Mouse (Mus musculus) heart, embryonic 16.5 days (tissue): ENCODE measurements around the gene Gm49450. TPM values are rescaled to one million over a fixed set of nuclear protein-coding genes. Genes with fewer than 3 reads are reported as not detected.
A peak's percentile ranks its signal among the peaks of the same experiment; 100 is the strongest.

Experiments
- ATAC-seq: fragments of 200-750 bp; cut with Nextera tagmentation; replicated peaks from 2 replicates; pipeline ENCODE4 v1.8.0; 2017; ENCODE audit warnings: moderate number of reproducible peaks; ENCODE audit not compliant: insufficient read depth, low FRiP score; ENCODE audit errors: extremely low read depth
- H3K27ac ChIP-seq: fragments of 300-500 bp; sonication (generic); 2 replicates; pipeline ENCODE4 v1.5.1; 2014; ENCODE audit warnings: mild to moderate bottlenecking, low read length, control low read depth, moderate library complexity
- H3K27me3 ChIP-seq: fragments of 300-500 bp; sonication (generic); 2 replicates; pipeline ENCODE4 v1.6.1; 2014; ENCODE audit warnings: low read length, mixed read lengths; ENCODE audit not compliant: control insufficient read depth, insufficient read depth
- H3K36me3 ChIP-seq: fragments of 300-500 bp; sonication (generic); 2 replicates; pipeline ENCODE4 v1.6.1; 2014; ENCODE audit not compliant: control insufficient read depth, insufficient read depth
- H3K4me1 ChIP-seq: fragments of 300-500 bp; sonication (generic); 2 replicates; pipeline ENCODE4 v1.6.1; 2014; ENCODE audit warnings: low read length, mixed read lengths; ENCODE audit not compliant: control insufficient read depth, insufficient read depth
- H3K4me2 ChIP-seq: fragments of 300-500 bp; sonication (generic); 2 replicates; pipeline ENCODE4 v1.6.1; 2014; ENCODE audit warnings: low read depth, mild to moderate bottlenecking, control low read depth, low read length
- H3K4me3 ChIP-seq: fragments of 300-500 bp; sonication (generic); 2 replicates; pipeline ENCODE4 v1.5.1; 2014; ENCODE audit warnings: mild to moderate bottlenecking, control low read depth, low read length
- H3K9ac ChIP-seq: fragments of 300-500 bp; sonication (generic); 2 replicates; pipeline ENCODE4 v1.6.1; 2014; ENCODE audit warnings: low read length, control low read depth
- H3K9me3 ChIP-seq: fragments of 300-500 bp; sonication (generic); replicated peaks from 2 replicates; pipeline ENCODE4 v1.6.1; 2016; ENCODE audit warnings: low read length; ENCODE audit not compliant: control insufficient read depth
- WGBS: fragments of 180-500 bp; shearing (Covaris S2); extraction: QIAGEN DNeasy Blood & Tissue Kit; methylation state at CpG from one replicate; pipeline ENCODE4 v1.1.7; 2014; 5-methylcytosine and 5-hydroxymethylcytosine counted together
- polyA plus RNA-seq: library from polyadenylated mRNA; unstranded; fragments of >200 nt; fragmentation: Nextera tagmentation; extraction: Ambion mirVana; gene quantifications from 2 replicates; pipeline ENCODE4 v1.2.1, GENCODE M21; 2015

The Gm49450 gene
- polyA plus RNA-seq, 1 experiment from 2014 or later, result not detected

DNA sequence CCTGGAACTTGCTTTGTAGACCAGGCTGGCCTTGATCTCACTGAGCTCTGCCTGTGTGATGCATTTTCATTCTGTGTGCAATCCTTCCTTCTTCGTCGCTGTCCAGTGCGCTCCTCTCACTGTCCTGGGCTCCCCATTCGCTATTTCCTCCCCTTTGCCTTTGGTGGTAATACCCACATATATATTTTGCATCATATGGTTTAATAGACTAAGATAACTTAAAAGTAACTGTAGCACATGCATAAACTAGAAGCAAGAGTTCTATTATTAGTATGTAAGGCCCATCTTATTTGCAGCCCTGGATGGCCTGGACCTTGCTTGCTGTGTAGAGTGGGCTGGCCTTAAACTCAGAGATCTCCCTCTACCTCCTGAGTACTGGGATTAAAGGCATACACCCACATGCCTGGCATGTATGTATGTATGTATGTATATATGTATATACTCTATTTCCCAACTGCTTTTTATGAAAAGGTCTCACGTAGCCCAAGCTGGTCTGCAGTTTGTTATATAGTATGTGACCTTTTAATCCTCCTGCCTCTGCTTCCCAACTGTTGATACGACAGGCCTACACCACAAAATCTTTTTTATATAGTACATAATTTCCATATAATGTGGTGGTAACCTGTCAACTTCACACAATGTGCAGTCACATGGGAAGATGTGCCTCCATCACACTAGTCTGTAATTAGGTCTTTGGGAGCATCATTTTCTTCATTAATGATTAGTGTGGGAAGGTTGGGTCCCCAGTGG lies 4.3 kb downstream of the Gm49450 start:
- Histone ChIP-seq H3K9ac (no peak overlapping the region), H3K27ac (no peak overlapping the region), H3K36me3 (0 out of 2 replicates have a peak, but pooled peaks cover 4% of the 10 kb centered on the region), H3K9me3 (no peaks in the 10 kb centered on the region; the same call in 1 of the 2 replicates), H3K4me1 (peaks cover 7% of the 10 kb centered on the region), H3K4me3 (no peak overlapping the region), H3K27me3 (no peaks in the 10 kb centered on the region), H3K4me2 (no peak overlapping the region)
- no peak for ATAC-seq
- 79% methylated on average over 6 of the region's 6 CpGs for WGBS

DNA sequence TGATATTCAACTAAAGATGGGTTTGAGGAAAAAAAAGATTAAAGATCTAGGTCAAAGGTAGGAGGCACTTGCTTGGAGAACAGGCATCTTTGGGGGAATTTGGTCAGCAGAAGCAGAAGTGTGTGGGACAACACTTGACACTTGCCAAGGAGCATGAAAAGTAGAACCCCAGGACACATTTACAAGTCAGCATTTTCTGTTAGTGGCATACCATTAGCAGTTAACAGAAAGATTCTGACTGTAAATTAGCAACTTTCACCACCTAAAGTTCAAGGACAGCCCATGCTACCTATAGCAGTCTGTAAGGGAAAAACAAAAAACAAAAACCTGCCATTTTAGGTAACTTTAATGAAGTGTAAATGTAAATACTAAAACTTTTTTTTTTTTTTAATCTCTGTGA lies 5.0 kb downstream of the Gm49450 start:
- H3K4me2 ChIP-seq, result no peak overlapping the region
- ATAC-seq, result no peak
- H3K36me3 ChIP-seq, result 0 out of 2 replicates have a peak, but pooled peaks cover 4% of the 10 kb centered on the region
- H3K9me3 ChIP-seq, result no peaks in the 10 kb centered on the region; the same call in 1 of the 2 replicates
- no peak overlapping the region for H3K27ac ChIP-seq
- peaks cover 7% of the 10 kb centered on the region for H3K4me1 ChIP-seq
- no peak overlapping the region for H3K9ac ChIP-seq
- H3K4me3 ChIP-seq, result no peak overlapping the region
- H3K27me3 ChIP-seq, result no peaks in the 10 kb centered on the region

DNA sequence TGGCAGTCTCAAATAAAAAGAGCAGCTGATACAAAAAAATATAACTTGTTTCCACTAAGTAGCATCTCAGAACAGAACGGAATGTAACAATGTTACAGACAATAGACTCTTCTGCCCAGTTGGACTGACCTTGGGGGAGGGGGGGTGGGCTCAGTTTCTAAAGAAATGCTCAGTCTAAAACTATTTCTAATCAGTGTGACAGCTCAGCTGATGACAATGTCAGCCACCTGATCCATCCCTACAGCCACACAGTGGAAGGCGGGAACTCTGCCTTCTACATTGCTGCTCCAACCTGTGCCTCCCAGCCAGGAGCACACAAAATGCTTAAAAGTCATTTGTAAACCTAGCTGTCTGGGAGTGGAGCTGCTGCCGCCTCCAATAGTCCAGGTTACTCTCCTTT lies 5.5 kb downstream of the Gm49450 start:
- no peak overlapping the region for H3K4me2 ChIP-seq
- no peak overlapping the region for H3K4me3 ChIP-seq
- WGBS, result 51% methylated on average over 3 of the region's 3 CpGs
- H3K27me3 ChIP-seq, result no peaks in the 10 kb centered on the region
- no peak overlapping the region for H3K9ac ChIP-seq
- no peak overlapping the region for H3K27ac ChIP-seq
- H3K36me3 ChIP-seq, result 0 out of 2 replicates have a peak, but pooled peaks cover 4% of the 10 kb centered on the region
- ATAC-seq, result no peak
- no peaks in the 10 kb centered on the region; the same call in 1 of the 2 replicates for H3K9me3 ChIP-seq
- peaks cover 7% of the 10 kb centered on the region for H3K4me1 ChIP-seq

GRCm38 (mm10) chr15:98943133-98943532 lies 10.2 kb downstream of the Gm49450 start:
- Histone ChIP-seq H3K27me3 (no peaks in the 10 kb centered on the region), H3K4me2 (no peak overlapping the region), H3K4me1 (no peaks in the 10 kb centered on the region), H3K27ac (no peak overlapping the region), H3K36me3 (no peaks in the 10 kb centered on the region), H3K9me3 (no peaks in the 10 kb centered on the region; the same call in 1 of the 2 replicates), H3K9ac (no peak overlapping the region), H3K4me3 (no peak overlapping the region)
- 80% methylated on average over 4 of the region's 4 CpGs for WGBS
- ATAC-seq, result no peak

DNA sequence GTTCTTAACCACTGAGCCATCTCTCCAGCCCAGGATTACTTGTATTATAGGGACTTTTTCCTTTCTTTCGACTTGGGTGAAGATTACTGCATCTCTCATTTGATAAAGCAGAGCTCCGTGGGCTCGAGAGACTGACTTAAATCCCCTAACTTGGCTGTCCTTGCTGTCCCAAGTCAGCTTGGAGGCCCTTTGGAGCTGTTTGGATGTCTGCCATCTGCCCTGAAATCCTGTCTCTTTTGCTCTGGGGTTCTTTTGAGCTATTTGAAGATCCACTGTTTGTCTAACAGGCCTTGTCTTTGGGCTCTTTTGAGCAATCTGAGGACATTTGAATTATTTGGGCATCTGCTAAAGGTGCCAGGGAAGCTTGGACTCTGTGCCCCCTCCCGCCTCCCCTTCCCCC lies 11.3 kb downstream of the Gm49450 start:
- Histone ChIP-seq H3K27me3 (no peaks in the 10 kb centered on the region), H3K9me3 (no peaks in the 10 kb centered on the region; the same call in 1 of the 2 replicates), H3K27ac (no peak overlapping the region), H3K4me1 (no peaks in the 10 kb centered on the region), H3K36me3 (no peaks in the 10 kb centered on the region), H3K4me3 (no peak overlapping the region), H3K9ac (no peak overlapping the region), H3K4me2 (no peak overlapping the region)
- 61% methylated on average over 4 of the region's 4 CpGs for WGBS
- no peak for ATAC-seq

DNA sequence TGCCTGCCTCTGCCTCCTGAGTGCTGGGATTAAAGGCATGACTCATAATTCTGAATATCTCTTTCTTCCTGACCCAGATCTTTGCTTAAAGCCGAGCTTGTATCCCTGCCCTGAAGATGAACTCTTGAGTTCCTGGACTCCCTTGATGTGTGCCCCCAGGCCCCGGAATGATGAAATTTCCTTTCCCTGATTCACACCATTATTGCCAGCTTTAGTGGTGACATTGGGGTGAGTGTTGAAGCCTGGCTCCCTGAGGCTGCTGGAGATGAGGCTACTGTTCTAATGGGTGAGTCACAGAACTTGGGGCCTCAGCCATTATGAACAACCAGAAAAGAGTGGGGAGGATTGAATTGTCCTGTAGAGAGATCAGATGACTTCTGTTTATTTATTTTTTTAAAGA lies 11.8 kb downstream of the Gm49450 start:
- no peak for ATAC-seq
- H3K4me3 ChIP-seq, result no peak overlapping the region
- WGBS, result 69% methylated on average over 2 of the region's 2 CpGs
- H3K9me3 ChIP-seq, result no peaks in the 10 kb centered on the region; the same call in 1 of the 2 replicates
- no peak overlapping the region for H3K4me2 ChIP-seq
- no peak overlapping the region for H3K9ac ChIP-seq
- H3K27me3 ChIP-seq, result no peaks in the 10 kb centered on the region
- no peaks in the 10 kb centered on the region for H3K36me3 ChIP-seq
- H3K27ac ChIP-seq, result no peak overlapping the region
- no peaks in the 10 kb centered on the region for H3K4me1 ChIP-seq

DNA sequence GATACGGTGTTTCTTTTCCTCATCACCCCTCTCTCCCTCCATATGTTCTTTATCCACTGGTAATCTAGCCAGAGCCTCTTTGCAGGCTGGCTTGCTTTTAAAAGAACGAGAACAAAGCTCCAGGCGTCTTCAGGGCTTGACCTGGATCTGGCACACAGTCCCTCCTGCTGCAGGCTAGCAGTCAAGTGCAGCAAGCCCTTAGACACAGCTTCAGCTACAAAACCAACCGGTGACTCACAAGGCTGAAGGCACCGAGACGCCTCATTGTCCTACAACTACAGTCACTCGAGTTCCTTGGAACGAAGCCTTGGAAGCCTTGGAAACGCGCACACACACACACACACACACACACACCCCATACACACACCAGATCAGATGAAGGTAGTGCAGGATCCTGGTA lies 12.5 kb downstream of the Gm49450 start:
- no peaks in the 10 kb centered on the region for H3K27me3 ChIP-seq
- no peaks in the 10 kb centered on the region; the same call in 1 of the 2 replicates for H3K9me3 ChIP-seq
- 78% methylated on average over 10 of the region's 10 CpGs for WGBS
- no peaks in the 10 kb centered on the region for H3K36me3 ChIP-seq
- H3K4me1 ChIP-seq, result peaks cover 2% of the 10 kb centered on the region
- H3K27ac ChIP-seq, result no peak overlapping the region
- ATAC-seq, result no peak
- no peak overlapping the region for H3K4me2 ChIP-seq
- no peak overlapping the region for H3K4me3 ChIP-seq
- no peak overlapping the region for H3K9ac ChIP-seq

DNA sequence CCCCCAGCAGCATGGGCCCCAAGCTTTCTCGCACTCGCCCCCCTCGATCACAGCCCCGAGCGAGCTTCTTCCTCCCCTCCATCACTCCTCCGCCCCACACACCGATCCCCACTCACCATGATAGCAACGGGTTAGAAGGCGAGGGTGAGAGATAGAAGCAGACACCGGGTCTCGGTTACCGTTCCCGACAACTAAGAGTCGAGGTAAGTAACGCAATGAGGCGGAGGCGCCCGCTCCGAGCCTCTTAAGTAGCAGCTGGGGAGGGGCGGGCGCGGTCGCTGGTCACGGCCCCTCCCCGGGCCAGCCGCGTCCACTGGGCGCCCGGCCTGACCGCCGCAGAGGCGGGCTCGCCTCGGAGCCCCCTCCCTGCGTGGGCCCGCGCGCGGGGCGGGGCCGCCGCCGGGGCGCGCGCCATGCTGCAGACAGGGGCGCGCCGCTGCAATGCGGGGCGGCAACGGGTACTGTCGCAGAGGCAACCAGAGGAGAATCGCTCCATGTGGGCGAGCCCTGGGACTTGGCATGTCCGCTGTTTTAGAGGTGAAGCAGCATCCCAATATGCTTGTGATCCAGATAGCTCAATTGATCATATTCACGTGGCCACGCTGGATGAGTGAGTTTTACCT lies 19.0 kb downstream of the Gm49450 start, which contains the start of gene Tuba1b:
Tuba1b (minus strand) TSS at position 349 of the 623 bp plus-strand sequence.
- WGBS, result under 1% methylated on average over 56 of the region's 58 CpGs
- Histone ChIP-seq H3K9ac (peak within 1 kb of the TSS; percentile 97), H3K4me1 (peaks cover 15% of the 10 kb centered on the region), H3K27ac (peak within 1 kb of the TSS; percentile 99), H3K4me3 (peak within 1 kb of the TSS; percentile 87), H3K4me2 (peak within 1 kb of the TSS; percentile 94), H3K27me3 (no peaks in the 10 kb centered on the region), H3K9me3 (no peaks in the 10 kb centered on the region), H3K36me3 (peaks cover 9% of the 10 kb centered on the region)
- ATAC-seq, result peak; percentile 96

DNA sequence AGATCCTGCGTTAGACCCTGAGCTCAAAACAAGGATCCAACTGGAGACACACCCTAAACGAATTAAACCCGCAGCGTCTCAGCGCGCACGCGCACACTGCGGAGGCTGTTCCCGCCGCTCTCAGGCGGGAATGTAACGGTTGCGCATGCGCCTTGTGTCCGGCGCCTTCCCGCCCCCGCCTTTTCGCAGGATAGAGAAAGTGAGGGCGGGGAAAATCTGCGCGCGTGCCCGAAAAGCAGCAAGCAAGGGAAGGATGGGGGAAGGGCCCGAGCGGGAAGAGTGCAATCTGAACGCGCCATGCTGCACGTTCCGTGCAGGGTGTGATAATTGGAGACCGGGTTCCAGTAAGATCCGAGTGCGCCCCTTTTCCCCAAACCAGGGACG lies 19.5 kb downstream of the Gm49450 start:
- under 1% methylated on average over 35 of the region's 35 CpGs for WGBS
- peak overlapping the region; percentile 97 for H3K9ac ChIP-seq
- no peaks in the 10 kb centered on the region for H3K27me3 ChIP-seq
- peak overlapping the region; percentile 87 for H3K4me3 ChIP-seq
- H3K9me3 ChIP-seq, result no peaks in the 10 kb centered on the region
- ATAC-seq, result peak; percentile 78
- H3K36me3 ChIP-seq, result peaks cover 9% of the 10 kb centered on the region
- peaks cover 18% of the 10 kb centered on the region for H3K4me1 ChIP-seq
- peak overlapping the region; percentile 99 for H3K27ac ChIP-seq
- peak overlapping the region; percentile 94 for H3K4me2 ChIP-seq
